Mouse (Mus musculus) heart, embryonic 13.5 days (tissue): ENCODE measurements around the gene Oog1. TPM values are rescaled to one million over a fixed set of nuclear protein-coding genes. Genes with fewer than 3 reads are reported as not detected.
"Not testable (repeated sequence)": the region's sequence is repeated elsewhere in the genome, so short reads cannot be mapped to it uniquely, and the experiment has no call there.

Experiments
- ATAC-seq: fragments of 200-750 bp; cut with Nextera tagmentation; 2 replicates; pipeline ENCODE4 v1.8.0; 2017; ENCODE audit warnings: moderate TSS enrichment; ENCODE audit not compliant: insufficient number of reproducible peaks, low FRiP score, low TSS enrichment; ENCODE audit errors: extremely low read depth
- H3K27ac ChIP-seq: fragments of 300-500 bp; sonication (generic); replicated peaks from 2 replicates; pipeline ENCODE4 v1.5.1; 2015; ENCODE audit warnings: moderate library complexity, mild to moderate bottlenecking, inconsistent platforms
- H3K27me3 ChIP-seq: fragments of 300-500 bp; sonication (generic); replicated peaks from 2 replicates; pipeline ENCODE4 v1.6.1; 2015; ENCODE audit warnings: mild to moderate bottlenecking, inconsistent platforms
- H3K36me3 ChIP-seq: fragments of 300-500 bp; sonication (generic); 2 replicates; pipeline ENCODE4 v1.6.1; 2015; ENCODE audit warnings: mild to moderate bottlenecking, inconsistent platforms
- H3K4me1 ChIP-seq: fragments of 300-500 bp; sonication (generic); 2 replicates; pipeline ENCODE4 v1.6.1; 2015; ENCODE audit warnings: inconsistent platforms
- H3K4me2 ChIP-seq: fragments of 300-500 bp; sonication (generic); 2 replicates; pipeline ENCODE4 v1.6.1; 2015; ENCODE audit warnings: inconsistent platforms, mild to moderate bottlenecking, moderate library complexity
- H3K4me3 ChIP-seq: fragments of 300-500 bp; sonication (generic); 2 replicates; pipeline ENCODE4 v1.5.1; 2015; ENCODE audit warnings: moderate library complexity, mild to moderate bottlenecking, inconsistent platforms
- H3K9ac ChIP-seq: fragments of 300-500 bp; sonication (generic); 2 replicates; pipeline ENCODE4 v1.6.1; 2015; ENCODE audit warnings: inconsistent platforms, mild to moderate bottlenecking, moderate library complexity
- H3K9me3 ChIP-seq: fragments of 300-500 bp; sonication (generic); 2 replicates; pipeline ENCODE4 v1.6.1; 2016; ENCODE audit warnings: inconsistent platforms
- WGBS: fragments of 180-500 bp; shearing (Covaris S2); methylation state at CpG from one replicate; pipeline ENCODE4 v1.1.7; 2015; ENCODE audit warnings: mixed read lengths; 5-methylcytosine and 5-hydroxymethylcytosine counted together
- polyA plus RNA-seq: library from polyadenylated mRNA; unstranded; fragments of >200 nt; fragmentation: Nextera tagmentation; extraction: Ambion mirVana; gene quantifications from 2 replicates; pipeline ENCODE4 v1.2.1, GENCODE M21; 2015

Oog1 gene
- polyA plus RNA-seq, result not detected in 2 replicates

- H3K36me3 ChIP-seq, H3K27me3 ChIP-seq, H3K9ac ChIP-seq, H3K9me3 ChIP-seq, ATAC-seq, H3K4me2 ChIP-seq, H3K4me3 ChIP-seq, H3K27ac ChIP-seq, H3K4me1 ChIP-seq: not testable (repeated sequence)
- 55% methylated on average over 1 of the region's 2 CpGs for WGBS
Measured at GRCm38 (mm10) chr12:87602388-87602787, at the start of gene Oog1. TSS of gene Oog1 (plus strand) at chr12:87602688.

- H3K9ac ChIP-seq, H3K36me3 ChIP-seq, H3K4me2 ChIP-seq, H3K9me3 ChIP-seq, ATAC-seq, H3K4me1 ChIP-seq, H3K27ac ChIP-seq, H3K4me3 ChIP-seq, H3K27me3 ChIP-seq: not testable (repeated sequence)
- WGBS, result 9% methylated on average over 2 of the region's 2 CpGs
Measured at GRCm38 (mm10) chr12:87601388-87601787, 1.1 kb upstream of the Oog1 start.

GRCm38 (mm10) chr12:87618569-87618968 lies 16.1 kb downstream of the Oog1 start, which contains the start of gene Gm4027:
TSS of gene Gm4027 (plus strand) at chr12:87618869.
- not testable (repeated sequence) for H3K9ac ChIP-seq, H3K4me2 ChIP-seq, H3K27ac ChIP-seq, H3K4me3 ChIP-seq, H3K9me3 ChIP-seq, H3K4me1 ChIP-seq, H3K27me3 ChIP-seq, ATAC-seq, H3K36me3 ChIP-seq
- WGBS, result 73% methylated on average over 7 of the region's 7 CpGs

- not testable (repeated sequence) for H3K27me3 ChIP-seq, H3K4me3 ChIP-seq, H3K27ac ChIP-seq, H3K9me3 ChIP-seq, H3K36me3 ChIP-seq, H3K9ac ChIP-seq, H3K4me2 ChIP-seq, H3K4me1 ChIP-seq, ATAC-seq
- WGBS, result 59% methylated on average over 2 of the region's 2 CpGs
Measured at GRCm38 (mm10) chr12:87644520-87644919, 42.0 kb downstream of the Oog1 start, which contains the start of gene Gm16381. TSS of gene Gm16381 (minus strand) at chr12:87644620.

- not testable (repeated sequence) for H3K4me2 ChIP-seq, H3K9ac ChIP-seq, H3K4me1 ChIP-seq, ATAC-seq, H3K27ac ChIP-seq, H3K27me3 ChIP-seq, H3K36me3 ChIP-seq, H3K4me3 ChIP-seq, H3K9me3 ChIP-seq
- 54% methylated on average over 2 of the region's 4 CpGs for WGBS
Measured at GRCm38 (mm10) chr12:87652916-87653703, 50.6 kb downstream of the Oog1 start.

Other genes with a start within 250 kb of the Oog1 start
- gene Sptlc2, start 214.3 kb upstream of the Oog1 start, polyA plus RNA-seq, result 63.9 and 64.2 TPM in 2 replicates
- gene Slirp, start 158.8 kb upstream of the Oog1 start, polyA plus RNA-seq, result 269 and 303 TPM in 2 replicates
- gene Alkbh1, start 158.7 kb upstream of the Oog1 start, polyA plus RNA-seq, result 34.2 and 37.2 TPM in 2 replicates
- 78.7 and 84.5 TPM in 2 replicates for gene Snw1, start 130.4 kb upstream of the Oog1 start, polyA plus RNA-seq
- not detected in 2 replicates for gene Gm5788, start 108.0 kb upstream of the Oog1 start, polyA plus RNA-seq
- not detected in 2 replicates for gene Gm8300, start 88.4 kb upstream of the Oog1 start, polyA plus RNA-seq
- not detected in 2 replicates for gene Gm4027, start 16.2 kb downstream of the Oog1 start, polyA plus RNA-seq
- not detected in 2 replicates for gene Gm16381, start 41.9 kb downstream of the Oog1 start, polyA plus RNA-seq
- not detected in 2 replicates for gene Gm21319, start 173.1 kb downstream of the Oog1 start, polyA plus RNA-seq
- gene Gm21936, start 192.8 kb downstream of the Oog1 start, polyA plus RNA-seq, result not detected in 2 replicates
- gene BB287469, start 213.9 kb downstream of the Oog1 start, polyA plus RNA-seq, result not detected in 2 replicates
- not detected in 2 replicates for gene Gm2001, start 239.7 kb downstream of the Oog1 start, polyA plus RNA-seq